Mouse (Mus musculus): ENCODE data around the gene Gucy2e.

DNA sequence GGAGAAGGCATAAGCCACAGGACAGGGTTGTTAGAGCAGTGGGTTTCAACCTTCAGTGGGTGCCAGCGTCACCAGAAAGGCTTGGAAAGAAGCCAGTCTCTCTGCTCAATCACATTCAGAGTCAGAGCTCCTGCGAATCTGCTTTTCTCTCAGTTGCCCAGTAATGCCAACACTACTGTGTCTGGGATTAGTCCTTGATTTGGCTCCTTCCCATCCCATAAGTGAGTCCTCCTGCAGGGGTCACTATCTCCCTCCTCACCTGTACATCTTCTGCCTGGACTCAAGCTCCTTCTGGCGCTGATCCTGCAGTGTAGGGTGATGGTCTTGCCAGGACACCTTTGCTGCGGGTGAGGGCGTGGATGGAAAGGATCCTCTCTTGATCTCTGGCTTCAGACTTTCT is 40.1 kb downstream of the Gucy2e start:
- TF ChIP-seq CTCF (IDR thresholded peaks at IDR 0.05; ENCODE audit: low read depth, low read length) (no peak), POLR2A (IDR thresholded peaks at IDR 0.05; ENCODE audit: extremely low read depth, insufficient read depth, low read length) (no peak)

Data from liver, adult 2 months (tissue).